Mouse (Mus musculus): ENCODE measurements around the gene Dennd1b. TPM values are rescaled to one million over a fixed set of nuclear protein-coding genes. Genes with fewer than 3 reads are reported as not detected.

The Dennd1b gene
- polyA plus RNA-seq, 1 experiment, result not detected

- 59% methylated on average over 4 of the region's 4 CpGs for WGBS
- H3K27ac ChIP-seq (ENCODE audit: insufficient read depth, low read depth, low read length), result no peak overlapping the region
- no peaks in the 10 kb centered on the region for H3K4me1 ChIP-seq (ENCODE audit: control insufficient read depth, insufficient read depth, low read length)
- TF ChIP-seq CTCF (IDR thresholded peaks at IDR 0.05; ENCODE audit: insufficient read depth, low read depth, low read length), result no peak
- no peak for TF ChIP-seq POLR2A (IDR thresholded peaks at IDR 0.05; ENCODE audit: insufficient read depth, low read depth, low read length)
- no peak overlapping the region for H3K4me3 ChIP-seq (ENCODE audit: insufficient read depth, low read depth, low read length)
Measured at GRCm38 (mm10) chr1:138957111-138957510, 6.1 kb upstream of the Dennd1b start.

- H3K4me1 ChIP-seq (ENCODE audit: control insufficient read depth, insufficient read depth, low read length), result peaks cover 3% of the 10 kb centered on the region; the same call in 1 of the 2 replicates
- no peak overlapping the region for H3K4me3 ChIP-seq (ENCODE audit: insufficient read depth, low read depth, low read length)
- WGBS, result 56% methylated on average over 3 of the region's 3 CpGs
- no peak overlapping the region for H3K27ac ChIP-seq (ENCODE audit: insufficient read depth, low read depth, low read length)
- TF ChIP-seq CTCF (IDR thresholded peaks at IDR 0.05; ENCODE audit: insufficient read depth, low read depth, low read length) (no peak), POLR2A (IDR thresholded peaks at IDR 0.05; ENCODE audit: insufficient read depth, low read depth, low read length) (no peak)
Measured at GRCm38 (mm10) chr1:138958863-138959262, 4.4 kb upstream of the Dennd1b start.

GRCm38 (mm10) chr1:138959903-138960483, 3.2 kb upstream of the Dennd1b start:
- Histone ChIP-seq H3K27ac (ENCODE audit: insufficient read depth, low read depth, low read length) (no peak overlapping the region), H3K4me3 (ENCODE audit: insufficient read depth, low read depth, low read length) (no peak overlapping the region), H3K4me1 (ENCODE audit: control insufficient read depth, insufficient read depth, low read length) (peaks cover 3% of the 10 kb centered on the region; the same call in 1 of the 2 replicates)
- 79% methylated on average over 4 of the region's 4 CpGs for WGBS
- TF ChIP-seq CTCF (IDR thresholded peaks at IDR 0.05; ENCODE audit: insufficient read depth, low read depth, low read length) (no peak), POLR2A (IDR thresholded peaks at IDR 0.05; ENCODE audit: insufficient read depth, low read depth, low read length) (no peak)

GRCm38 (mm10) chr1:138962266-138963101, 751 bp upstream of the Dennd1b start:
- H3K4me1 ChIP-seq (ENCODE audit: control insufficient read depth, insufficient read depth, low read length), result peaks cover 3% of the 10 kb centered on the region; the same call in 1 of the 2 replicates
- 46% methylated on average over 9 of the region's 9 CpGs for WGBS
- peak overlapping the region; percentile 73; the same call in 1 of the 2 replicates for H3K27ac ChIP-seq (ENCODE audit: insufficient read depth, low read depth, low read length)
- H3K4me3 ChIP-seq (ENCODE audit: insufficient read depth, low read depth, low read length), result peak overlapping the region; percentile 96
- no peak for TF ChIP-seq CTCF (IDR thresholded peaks at IDR 0.05; ENCODE audit: insufficient read depth, low read depth, low read length)
- TF ChIP-seq POLR2A (IDR thresholded peaks at IDR 0.05; ENCODE audit: insufficient read depth, low read depth, low read length), result no peak

- TF ChIP-seq POLR2A (IDR thresholded peaks at IDR 0.05; ENCODE audit: insufficient read depth, low read depth, low read length), result no peak
- no peak for TF ChIP-seq CTCF (IDR thresholded peaks at IDR 0.05; ENCODE audit: insufficient read depth, low read depth, low read length)
- peaks cover 3% of the 10 kb centered on the region; the same call in 1 of the 2 replicates for H3K4me1 ChIP-seq (ENCODE audit: control insufficient read depth, insufficient read depth, low read length)
- H3K4me3 ChIP-seq (ENCODE audit: insufficient read depth, low read depth, low read length), result peak overlapping the region; percentile 96
- H3K27ac ChIP-seq (ENCODE audit: insufficient read depth, low read depth, low read length), result peak overlapping the region; percentile 57; the same call in 1 of the 2 replicates
- 2% methylated on average over 50 of the region's 50 CpGs for WGBS
Measured at GRCm38 (mm10) chr1:138963868-138964458, 728 bp downstream of the Dennd1b start.

GRCm38 (mm10) chr1:138965069-138965468, 1.8 kb downstream of the Dennd1b start:
- H3K4me1 ChIP-seq (ENCODE audit: control insufficient read depth, insufficient read depth, low read length), result peaks cover 3% of the 10 kb centered on the region; the same call in 1 of the 2 replicates
- no peak overlapping the region for H3K4me3 ChIP-seq (ENCODE audit: insufficient read depth, low read depth, low read length)
- no peak for TF ChIP-seq CTCF (IDR thresholded peaks at IDR 0.05; ENCODE audit: insufficient read depth, low read depth, low read length)
- TF ChIP-seq POLR2A (IDR thresholded peaks at IDR 0.05; ENCODE audit: insufficient read depth, low read depth, low read length), result no peak
- no peak overlapping the region for H3K27ac ChIP-seq (ENCODE audit: insufficient read depth, low read depth, low read length)

- peaks cover 3% of the 10 kb centered on the region; the same call in 1 of the 2 replicates for H3K4me1 ChIP-seq (ENCODE audit: control insufficient read depth, insufficient read depth, low read length)
- H3K27ac ChIP-seq (ENCODE audit: insufficient read depth, low read depth, low read length), result no peak overlapping the region
- TF ChIP-seq CTCF (IDR thresholded peaks at IDR 0.05; ENCODE audit: insufficient read depth, low read depth, low read length), result no peak
- TF ChIP-seq POLR2A (IDR thresholded peaks at IDR 0.05; ENCODE audit: insufficient read depth, low read depth, low read length), result no peak
- WGBS, result 97% methylated on average over 2 of the region's 2 CpGs
- H3K4me3 ChIP-seq (ENCODE audit: insufficient read depth, low read depth, low read length), result no peak overlapping the region
Measured at GRCm38 (mm10) chr1:138965511-138965910, 2.3 kb downstream of the Dennd1b start.

GRCm38 (mm10) chr1:138967450-138967849, 4.2 kb downstream of the Dennd1b start:
- 97% methylated on average over 7 of the region's 7 CpGs for WGBS
- H3K4me1 ChIP-seq (ENCODE audit: control insufficient read depth, insufficient read depth, low read length), result peaks cover 3% of the 10 kb centered on the region; the same call in 1 of the 2 replicates
- H3K27ac ChIP-seq (ENCODE audit: insufficient read depth, low read depth, low read length), result no peak overlapping the region
- no peak overlapping the region for H3K4me3 ChIP-seq (ENCODE audit: insufficient read depth, low read depth, low read length)
- TF ChIP-seq CTCF (IDR thresholded peaks at IDR 0.05; ENCODE audit: insufficient read depth, low read depth, low read length) (no peak), POLR2A (IDR thresholded peaks at IDR 0.05; ENCODE audit: insufficient read depth, low read depth, low read length) (no peak)

- TF ChIP-seq CTCF (IDR thresholded peaks at IDR 0.05; ENCODE audit: insufficient read depth, low read depth, low read length), result no peak
- TF ChIP-seq POLR2A (IDR thresholded peaks at IDR 0.05; ENCODE audit: insufficient read depth, low read depth, low read length), result no peak
- H3K4me3 ChIP-seq (ENCODE audit: insufficient read depth, low read depth, low read length), result no peak overlapping the region
- H3K27ac ChIP-seq (ENCODE audit: insufficient read depth, low read depth, low read length), result peak overlapping the region; percentile 51; the same call in 1 of the 2 replicates
- H3K4me1 ChIP-seq (ENCODE audit: control insufficient read depth, insufficient read depth, low read length), result no peaks in the 10 kb centered on the region
- WGBS, result 38% methylated on average over 4 of the region's 4 CpGs
Measured at GRCm38 (mm10) chr1:138970053-138970452, 6.8 kb downstream of the Dennd1b start.
